In the genomic region with DNA sequence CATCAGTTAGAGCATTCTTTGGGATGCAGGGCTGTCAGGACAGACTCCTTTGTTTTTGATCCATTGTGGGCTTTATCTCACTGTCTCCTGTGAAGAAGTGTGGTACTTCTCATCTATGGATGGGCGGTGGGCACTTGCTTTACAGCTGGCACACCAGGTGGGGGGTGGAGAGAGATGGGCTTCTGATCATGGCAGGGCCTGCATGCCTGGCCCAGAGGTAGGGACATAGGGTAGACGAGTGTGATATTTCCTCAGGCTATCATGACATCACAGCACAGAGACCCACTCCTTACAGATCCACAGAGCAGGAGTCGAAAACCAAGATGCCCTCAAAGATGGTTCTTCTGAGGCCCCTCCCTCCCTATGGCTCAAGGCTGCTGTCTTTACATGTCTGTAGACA, we compare ENCODE assay signal across 12 mouse cellular contexts.
A peak's percentile ranks its signal among the peaks of the same experiment; 100 is the strongest.
DNase-seq lines count a peak whose midpoint lies in the region; ATAC-seq lines count a peak whose summit lies in the region.
"Had no signal": no experiment of that assay in that cellular context is flagged by ENCODE, and none has a peak within 500 bp of the region (broad histone marks: within the 10 kb centered on the region; RNA-seq: fewer than 3 reads in every experiment).

No protein-coding gene starts in this region.

- 77% methylated on average over 3 of the region's 3 CpGs for WGBS in hindbrain, embryonic 11.5 days
- WGBS in midbrain, embryonic 13.5 days: 70% methylated on average over 3 of the region's 3 CpGs
- WGBS in neural tube, embryonic 15.5 days: 57% methylated on average over 3 of the region's 3 CpGs

- H3K4me3 ChIP-seq in hindbrain, embryonic 11.5 days (ENCODE audit: low read depth, low read length): no peak overlapping the region
- no peak overlapping the region for H3K4me3 ChIP-seq in midbrain, embryonic 13.5 days (replicated peaks)
- H3K4me3 ChIP-seq in neural tube, embryonic 15.5 days (replicated peaks): no peak overlapping the region

- no peak overlapping the region for H3K4me2 ChIP-seq in hindbrain, embryonic 11.5 days (replicated peaks; ENCODE audit: low read depth, low read length)
- H3K4me2 ChIP-seq in midbrain, embryonic 13.5 days (replicated peaks): no peak overlapping the region
- no peak overlapping the region for H3K4me2 ChIP-seq in neural tube, embryonic 15.5 days

- H3K9ac ChIP-seq in hindbrain, embryonic 11.5 days (ENCODE audit: low read depth, low read length): no peak overlapping the region
- H3K9ac ChIP-seq in midbrain, embryonic 13.5 days (replicated peaks): no peak overlapping the region
- H3K9ac ChIP-seq in neural tube, embryonic 15.5 days (replicated peaks): no peak overlapping the region

- no peaks in the 10 kb centered on the region for H3K9me3 ChIP-seq in hindbrain, embryonic 11.5 days (ENCODE audit: control insufficient read depth, low read length)
- no peaks in the 10 kb centered on the region for H3K9me3 ChIP-seq in midbrain, embryonic 13.5 days
- H3K9me3 ChIP-seq in neural tube, embryonic 15.5 days (replicated peaks): no peaks in the 10 kb centered on the region

- DNase-seq in heart, adult 11 months: peak; percentile 82
- no peak for DNase-seq in heart, adult 18-20 months
- no peak for DNase-seq in hindbrain, embryonic 11.5 days (ENCODE audit: low spot score)
- DNase-seq in kidney, adult 8-10 months: no peak
- no peak for DNase-seq in retina, embryonic 14.5 days (ENCODE audit: low spot score)
- no peak for DNase-seq in layer of hippocampus, adult 11-12 months (ENCODE audit: low spot score)
- DNase-seq: cerebellum, adult 8-10 months; heart, postnatal 14 days; thymus, postnatal 14 days had no signal

- H3K27ac ChIP-seq in hindbrain, embryonic 11.5 days (ENCODE audit: low read depth, low read length): peak overlapping the region; percentile 90
- H3K27ac ChIP-seq in midbrain, embryonic 13.5 days: peak overlapping the region; percentile 92
- peak overlapping the region; percentile 83 for H3K27ac ChIP-seq in neural tube, embryonic 15.5 days (replicated peaks)

- H3K27me3 ChIP-seq in hindbrain, embryonic 11.5 days (ENCODE audit: control insufficient read depth, insufficient read depth, low read length): no peaks in the 10 kb centered on the region
- H3K27me3 ChIP-seq in midbrain, embryonic 13.5 days: no peaks in the 10 kb centered on the region
- no peaks in the 10 kb centered on the region for H3K27me3 ChIP-seq in neural tube, embryonic 15.5 days (replicated peaks)

- H3K36me3 ChIP-seq in hindbrain, embryonic 11.5 days (ENCODE audit: control insufficient read depth, insufficient read depth, low read length): no peaks in the 10 kb centered on the region
- no peaks in the 10 kb centered on the region for H3K36me3 ChIP-seq in midbrain, embryonic 13.5 days
- H3K36me3 ChIP-seq in neural tube, embryonic 15.5 days: no peaks in the 10 kb centered on the region

- peaks cover 11% of the 10 kb centered on the region for H3K4me1 ChIP-seq in hindbrain, embryonic 11.5 days (replicated peaks; ENCODE audit: control insufficient read depth, insufficient read depth, low read length)
- H3K4me1 ChIP-seq in midbrain, embryonic 13.5 days (replicated peaks): peaks cover 43% of the 10 kb centered on the region
- peaks cover 31% of the 10 kb centered on the region for H3K4me1 ChIP-seq in neural tube, embryonic 15.5 days

- ATAC-seq in hindbrain, embryonic 11.5 days (ENCODE audit: low FRiP score): peak; percentile 46
- no peak; the same call in none of the 2 replicates for ATAC-seq in midbrain, embryonic 13.5 days
- ATAC-seq in neural tube, embryonic 15.5 days (ENCODE audit: low FRiP score): peak; percentile 7; the same call in 1 of the 2 replicates
- ATAC-seq: intestine, embryonic 16.5 days had no signal
